12 mouse cellular contexts compared by ENCODE assay signal in genomic region chr7:112407597-112407996, GRCm38 (mm10). TPM values are rescaled to one million over a fixed set of nuclear protein-coding genes. Genes with fewer than 3 reads are reported as not detected.
DNase-seq lines count a peak whose midpoint lies in the region; ATAC-seq and TF ChIP-seq lines count a peak whose summit lies in the region.
"Had no signal": no experiment of that assay in that cellular context is flagged by ENCODE, and none has a peak within 500 bp of the region (broad histone marks: within the 10 kb centered on the region; RNA-seq: fewer than 3 reads in every experiment).

No protein-coding gene starts in this region.

- WGBS in lung, embryonic 14.5 days: 43% methylated on average over 7 of the region's 7 CpGs
- WGBS in kidney, adult 2 months: 75% methylated on average over 7 of the region's 7 CpGs

- H3K36me3 ChIP-seq in lung, embryonic 14.5 days (ENCODE audit: insufficient read depth): no peaks in the 10 kb centered on the region
- H3K36me3 ChIP-seq in kidney, adult 2 months (ENCODE audit: control insufficient read depth, insufficient read depth, low read length): no peaks in the 10 kb centered on the region
- H3K36me3 ChIP-seq: neural tube, embryonic 15.5 days; stomach, embryonic 15.5 days had no signal

- TF ChIP-seq CTCF in lung, embryonic 14.5 days (IDR thresholded peaks at IDR 0.05; ENCODE audit: low read depth): no peak
- no peak for TF ChIP-seq CTCF in embryonic fibroblast, embryonic 13.5 days (IDR thresholded peaks at IDR 0.05; ENCODE audit: borderline replicate concordance, insufficient read depth, low read length)
- no peak for TF ChIP-seq CTCF in kidney, adult 2 months (conservative IDR thresholded peaks at IDR 0.05; ENCODE audit: insufficient read depth, insufficient read length, low read depth, low read length)

- no peak for TF ChIP-seq POLR2A in embryonic fibroblast, embryonic 13.5 days (IDR thresholded peaks at IDR 0.05; ENCODE audit: low read depth, low read length)
- TF ChIP-seq POLR2A in kidney, adult 2 months (IDR thresholded peaks at IDR 0.05; ENCODE audit: low read depth, low read length): no peak

- H3K4me2 ChIP-seq in lung, embryonic 14.5 days: no peak overlapping the region
- H3K4me2 ChIP-seq: neural tube, embryonic 15.5 days; stomach, embryonic 15.5 days had no signal

- DNase-seq in cerebellum, postnatal 14 days: peak; percentile 69 to 75
- no peak for DNase-seq in cerebellum, adult 11 months
- peak; percentile 33 for DNase-seq in lung, embryonic 14.5 days
- DNase-seq in lung, postnatal 36 days: no peak
- peak; percentile 21 to 69 for DNase-seq in layer of hippocampus, adult 8-10 months (ENCODE audit: low spot score in 2 of 2)
- DNase-seq in kidney, adult 2 months: no peak
- no peak for DNase-seq in thymus, postnatal 4 days

- H3K9me3 ChIP-seq in lung, embryonic 14.5 days (ENCODE audit: low read depth, low read length): no peaks in the 10 kb centered on the region
- H3K9me3 ChIP-seq: neural tube, embryonic 15.5 days; stomach, embryonic 15.5 days had no signal

- no peaks in the 10 kb centered on the region for H3K27me3 ChIP-seq in lung, embryonic 14.5 days (ENCODE audit: insufficient read depth, low read length)
- H3K27me3 ChIP-seq in kidney, adult 2 months (replicated peaks; ENCODE audit: control insufficient read depth, insufficient read depth, low read length): no peaks in the 10 kb centered on the region
- H3K27me3 ChIP-seq: neural tube, embryonic 15.5 days; stomach, embryonic 15.5 days had no signal

- no peak overlapping the region for H3K4me3 ChIP-seq in lung, embryonic 14.5 days (ENCODE audit: low read depth, low read length)
- H3K4me3 ChIP-seq in embryonic fibroblast, embryonic 13.5 days (ENCODE audit: insufficient read depth, low read length): no peak overlapping the region
- no peak overlapping the region for H3K4me3 ChIP-seq in kidney, adult 2 months (ENCODE audit: insufficient read depth, low read depth, low read length)
- H3K4me3 ChIP-seq: erythroblast, embryonic 14.5 days; neural tube, embryonic 15.5 days; stomach, embryonic 15.5 days had no signal

- no peak overlapping the region for H3K9ac ChIP-seq in lung, embryonic 14.5 days
- H3K9ac ChIP-seq: neural tube, embryonic 15.5 days; stomach, embryonic 15.5 days had no signal

- H3K4me1 ChIP-seq in lung, embryonic 14.5 days (ENCODE audit: insufficient read depth): no peaks in the 10 kb centered on the region
- peaks cover 14% of the 10 kb centered on the region; the same call in 1 of the 2 replicates for H3K4me1 ChIP-seq in embryonic fibroblast, embryonic 13.5 days (ENCODE audit: control insufficient read depth, insufficient read depth, low read length)
- peaks cover 8% of the 10 kb centered on the region; the same call in 1 of the 2 replicates for H3K4me1 ChIP-seq in kidney, adult 2 months (ENCODE audit: control insufficient read depth, insufficient read depth, low read length)
- H3K4me1 ChIP-seq: stomach, embryonic 15.5 days had no signal

- H3K27ac ChIP-seq in lung, embryonic 14.5 days (ENCODE audit: low read depth): no peak overlapping the region
- peak overlapping the region; percentile 59 for H3K27ac ChIP-seq in embryonic fibroblast, embryonic 13.5 days (ENCODE audit: insufficient read depth, low read length)
- no peak overlapping the region for H3K27ac ChIP-seq in kidney, adult 2 months (ENCODE audit: insufficient read depth, low read depth, low read length)
- H3K27ac ChIP-seq: neural tube, embryonic 15.5 days; stomach, embryonic 15.5 days had no signal

- ATAC-seq in lung, embryonic 14.5 days (ENCODE audit: insufficient read depth): no peak

RNA-seq across cellular contexts. Expression of gene Parva, which starts 19.7 kb away (rescaled TPM):
- 102 and 105 TPM in 2 replicates for polyA plus RNA-seq in lung, embryonic 14.5 days (2014; fragmentation: Nextera tagmentation; extraction: Ambion mirVana)
- polyA plus RNA-seq in embryonic fibroblast, embryonic 13.5 days (2011; ENCODE audit: insufficient read length, low read depth, missing spikeins): 230 and 242 TPM in 2 replicates
- total RNA-seq in layer of hippocampus, adult 8-10 months (2022): 10 to 100 TPM; 46.5 to 50.9 (median 50.4) TPM
- 78.3 and 82.5 TPM in 2 replicates for polyA plus RNA-seq in kidney, adult 2 months (2012; rRNA removed)
- total RNA-seq: hematopoietic stem cell, adult 5-6 weeks had no signal

Comparison
In these comparisons a context has a peak if more than half of its experiments do, and no peak if none do; other contexts are left out.
1. DNase-seq: peak in cerebellum, postnatal 14 days (2 of 2), lung, embryonic 14.5 days (single experiment) and layer of hippocampus, adult 8-10 months (2 of 2); none in cerebellum, adult 11 months (single experiment), lung, postnatal 36 days (single experiment), kidney, adult 2 months (single experiment) and thymus, postnatal 4 days (single experiment).